Mouse (Mus musculus): ENCODE measurements around the gene Ptprj.
"Not testable (repeated sequence)": the region's sequence is repeated elsewhere in the genome, so short reads cannot be mapped to it uniquely, and the experiment has no call there.

Gene Ptprj

DNA sequence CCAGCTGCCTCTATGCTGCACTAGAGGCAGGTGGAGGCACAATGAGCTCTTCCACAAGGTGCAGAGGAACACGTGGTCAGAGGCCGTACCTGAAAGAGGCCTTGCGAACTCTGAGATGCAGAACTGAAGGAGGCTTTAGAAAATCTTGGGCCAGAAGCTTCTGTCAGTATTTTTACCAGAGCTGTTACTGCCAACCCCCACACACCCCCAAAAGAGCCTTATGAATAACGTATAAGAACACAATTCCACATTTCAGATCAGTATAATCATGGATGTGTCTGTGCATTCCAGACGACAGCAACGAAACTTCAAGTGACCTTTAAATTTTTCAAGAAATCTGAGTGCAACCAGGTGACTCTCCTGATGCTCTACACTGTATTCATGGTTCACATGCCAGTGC lies 98.9 kb downstream of the Ptprj start:
- peak; percentile 54 for DNase-seq (ENCODE audit: low read depth, low spot score)

DNA sequence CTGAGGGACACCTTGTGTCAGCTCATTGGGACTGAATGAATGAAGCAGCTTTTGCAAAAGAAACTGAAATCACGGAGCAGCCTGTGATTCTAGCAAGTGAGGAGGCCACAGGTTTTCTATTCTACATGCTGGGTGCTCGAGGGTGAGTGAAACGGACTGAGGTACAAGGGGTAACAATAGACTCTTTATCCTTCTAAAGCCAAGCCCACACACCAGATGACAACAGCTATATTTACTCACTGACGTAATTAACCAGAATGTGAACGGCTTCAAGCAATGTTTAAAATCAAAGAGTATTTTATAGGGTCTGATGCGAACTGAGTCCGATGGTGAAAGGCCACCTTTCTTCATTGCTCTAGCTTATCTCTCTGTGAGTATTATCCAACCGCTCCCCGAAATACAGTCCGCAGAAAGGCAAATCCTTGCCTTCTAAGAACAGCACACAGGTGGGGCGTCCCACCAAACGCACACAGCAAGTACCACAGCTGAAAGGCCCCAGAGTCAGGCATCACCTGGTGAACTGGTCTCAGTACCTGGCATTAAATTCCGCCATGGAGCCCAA lies 99.6 kb downstream of the Ptprj start:
- peak; percentile 47 for DNase-seq (ENCODE audit: low read depth, low spot score)

DNA sequence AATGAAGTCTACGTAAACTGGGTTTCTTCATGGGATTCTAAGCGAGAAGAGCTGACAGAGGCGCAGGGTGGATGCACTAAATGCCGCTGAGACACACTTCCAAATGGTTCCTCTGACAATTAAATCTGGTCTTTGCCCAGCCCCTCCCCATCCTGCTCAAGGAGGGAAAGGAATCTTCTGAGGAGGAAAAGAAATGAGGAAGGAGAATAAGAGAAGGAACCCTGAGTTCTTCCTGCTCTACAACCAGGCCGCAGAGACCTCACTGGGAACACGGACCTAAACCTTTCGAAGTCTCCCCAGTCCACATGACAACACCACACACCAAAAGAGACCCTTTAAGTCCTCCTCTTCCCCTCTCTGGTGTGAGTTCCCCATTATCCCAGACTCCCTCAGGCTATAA lies 101.9 kb downstream of the Ptprj start:
- DNase-seq (ENCODE audit: low read depth, low spot score) = no peak

DNA sequence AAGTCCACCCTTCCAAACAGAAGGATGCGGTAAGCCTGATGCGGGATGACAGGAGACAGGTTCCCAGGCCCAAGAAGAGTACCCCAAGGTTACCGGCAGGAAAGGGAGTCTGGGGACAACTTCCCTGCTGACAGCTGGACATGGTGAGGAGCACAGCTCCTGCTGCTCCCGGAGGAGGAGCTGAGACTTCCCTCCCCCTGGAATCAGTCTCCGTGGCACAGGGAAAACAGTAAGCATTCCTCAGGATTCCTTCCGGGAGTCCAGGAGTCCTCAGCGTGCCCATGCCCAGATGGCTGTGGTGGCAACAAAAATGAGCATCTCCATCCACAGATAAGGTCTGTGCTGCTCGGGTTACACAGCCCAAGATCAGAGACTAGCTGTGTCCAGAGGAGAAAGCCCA lies 102.8 kb downstream of the Ptprj start:
- DNase-seq (ENCODE audit: low read depth, low spot score) = peak; percentile 59

DNA sequence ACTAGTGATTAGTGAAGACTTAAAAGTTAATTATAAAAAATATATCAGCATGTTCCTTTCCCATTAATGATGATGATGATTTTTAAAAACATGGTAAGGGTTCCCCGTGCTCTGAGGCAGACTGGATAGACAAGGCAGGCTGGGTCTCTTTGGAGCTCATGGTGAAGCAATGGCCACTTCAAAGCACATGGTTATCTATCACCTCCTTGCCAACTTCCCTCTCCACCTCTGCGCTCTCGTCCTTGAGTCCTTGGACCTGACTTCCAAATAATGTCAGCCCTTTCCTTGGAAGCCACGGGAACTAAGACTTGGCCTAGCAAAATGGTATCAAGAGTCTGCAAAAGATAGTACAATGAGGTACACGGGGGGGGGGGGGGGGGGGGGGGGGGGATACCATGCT lies 103.7 kb downstream of the Ptprj start:
- DNase-seq (ENCODE audit: low read depth, low spot score) = no peak

DNA sequence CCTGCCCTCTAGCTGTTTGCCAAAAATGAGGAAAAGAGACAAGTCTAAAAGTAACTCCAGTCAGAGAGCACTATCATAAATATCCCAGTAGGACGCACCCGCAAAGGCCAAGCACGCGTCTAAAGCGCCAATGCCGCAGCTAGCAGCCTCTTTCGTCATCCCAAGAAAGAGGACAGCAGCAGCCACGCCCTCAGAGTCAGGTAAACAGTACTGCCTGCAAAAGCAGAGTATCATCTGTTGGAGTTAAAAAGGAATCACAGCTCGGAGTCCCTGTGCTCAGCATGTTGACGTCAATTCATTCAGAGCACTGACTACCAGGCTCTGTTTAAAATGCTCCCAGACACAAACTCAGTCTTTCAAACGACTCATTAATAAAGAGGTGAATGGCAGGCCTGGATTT lies 104.1 kb downstream of the Ptprj start:
- no peak for DNase-seq (ENCODE audit: low read depth, low spot score)

DNA sequence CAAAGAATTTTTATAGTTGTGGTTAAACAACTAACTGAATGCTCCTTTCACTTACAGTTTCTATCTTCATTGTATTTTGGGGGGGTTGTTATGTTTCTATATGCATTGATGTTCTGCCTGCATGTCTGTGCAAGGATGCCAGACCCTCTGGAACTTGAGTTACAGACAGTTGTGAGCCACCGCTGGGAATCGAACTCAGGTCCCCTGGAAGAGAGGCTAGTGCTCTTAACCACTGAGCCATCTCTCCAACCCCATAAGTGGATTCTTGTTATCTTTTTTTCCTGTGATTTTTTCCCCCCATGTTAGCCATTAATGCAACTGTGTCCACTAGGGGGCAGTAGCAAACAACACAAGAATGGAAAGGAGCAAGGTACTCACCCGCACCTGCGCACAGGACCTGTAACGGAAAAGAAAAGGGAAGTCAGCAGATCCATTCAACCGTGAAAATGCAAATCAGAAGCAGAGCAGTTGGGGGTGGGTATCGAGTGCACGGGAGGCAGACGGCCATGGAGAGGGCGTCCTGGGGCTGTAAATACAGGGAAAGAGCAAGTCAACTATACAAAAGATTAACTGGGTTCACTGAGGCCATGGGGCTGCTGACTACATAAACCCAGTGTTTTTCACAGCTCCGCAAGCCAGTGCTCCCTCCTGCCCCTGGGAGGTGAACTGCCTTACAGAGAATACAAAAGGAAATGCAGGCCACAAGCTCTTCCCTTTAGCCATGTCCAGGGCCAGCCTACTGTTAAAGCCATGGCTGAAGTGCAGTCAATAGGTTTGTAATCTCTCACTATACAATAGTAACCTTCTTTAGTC lies 105.6 kb downstream of the Ptprj start:
- DNase-seq (ENCODE audit: low read depth, low spot score) = peak; percentile 96

DNA sequence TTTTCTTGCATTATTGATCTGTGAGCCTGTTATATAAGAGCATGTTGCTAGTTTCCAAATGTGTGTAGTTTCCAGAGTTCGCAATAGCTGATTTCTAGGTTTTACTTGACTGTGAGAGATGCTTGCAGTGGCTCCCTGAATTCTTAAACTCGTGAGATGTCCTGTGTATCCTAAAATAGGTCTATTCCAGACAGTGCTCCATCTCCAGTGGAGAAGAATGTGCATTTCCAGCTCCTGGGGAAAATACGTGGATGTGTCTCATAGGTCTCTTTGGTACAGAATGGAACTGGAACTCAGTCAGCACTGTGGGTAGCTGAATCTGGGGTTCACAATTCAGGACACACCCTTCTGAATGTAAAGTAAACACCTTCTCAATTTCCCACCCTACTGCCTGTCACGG lies 107.7 kb downstream of the Ptprj start:
- peak; percentile 52 for DNase-seq (ENCODE audit: low read depth, low spot score)

DNA sequence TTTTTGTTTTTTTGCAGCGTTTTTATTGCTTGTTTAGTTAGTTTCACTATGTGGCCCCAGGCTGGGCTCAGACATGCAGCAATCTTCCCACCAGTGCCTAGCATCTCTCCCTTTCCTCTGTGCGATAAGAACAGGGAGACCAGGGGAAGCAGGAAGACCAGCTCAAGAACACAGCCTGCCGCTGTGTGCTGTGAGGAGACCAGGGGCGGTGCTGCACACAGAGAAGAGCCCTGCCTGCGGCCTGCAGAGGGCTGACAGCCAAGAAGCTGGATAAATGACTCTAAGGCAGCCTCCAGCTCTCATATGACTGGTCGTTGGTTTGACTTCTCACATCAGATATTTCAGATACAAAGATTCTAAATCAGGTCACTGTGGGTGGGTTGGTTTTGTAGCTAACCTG lies 110.3 kb downstream of the Ptprj start:
- peak; percentile 58 for DNase-seq (ENCODE audit: low read depth, low spot score)

DNA sequence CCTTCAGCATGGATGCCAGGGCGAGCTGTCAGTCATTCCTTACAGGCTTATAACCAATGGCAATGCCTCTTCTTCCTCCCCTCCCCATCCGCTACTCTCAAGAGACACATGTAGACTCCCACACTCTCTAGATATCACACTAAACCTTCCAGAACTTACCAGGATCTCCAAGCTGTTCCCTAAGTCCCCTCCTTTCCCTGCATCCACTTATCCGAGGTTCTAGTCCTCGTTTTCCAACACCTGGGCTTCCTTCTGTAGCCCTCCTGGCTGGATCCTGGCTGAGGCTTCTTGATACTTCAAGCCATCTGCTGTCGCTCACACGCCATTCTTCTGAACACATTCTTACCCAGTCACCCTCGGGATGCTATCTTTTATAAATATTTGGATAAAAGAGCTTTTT lies 114.0 kb downstream of the Ptprj start:
- DNase-seq (ENCODE audit: low read depth, low spot score) = peak; percentile 40

DNA sequence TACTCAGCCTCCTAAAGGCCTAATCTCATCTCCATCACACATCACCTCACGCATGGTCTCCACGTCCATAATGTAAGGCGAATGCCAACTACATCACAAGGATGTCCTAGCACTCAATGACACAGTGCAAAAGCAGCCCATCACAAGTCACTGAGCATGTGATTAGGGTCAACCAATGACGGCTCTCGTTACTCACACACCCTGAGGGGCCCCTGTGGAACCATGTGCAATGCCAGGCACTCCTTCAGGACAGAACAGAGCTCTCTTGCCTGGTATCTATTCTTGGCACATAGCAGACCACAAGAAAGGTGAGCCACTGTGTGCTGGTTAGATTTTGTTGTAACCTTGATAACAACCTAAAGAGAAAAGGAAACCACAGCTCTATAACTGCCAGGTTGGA lies 116.7 kb downstream of the Ptprj start:
- DNase-seq (ENCODE audit: low read depth, low spot score) = no peak

DNA sequence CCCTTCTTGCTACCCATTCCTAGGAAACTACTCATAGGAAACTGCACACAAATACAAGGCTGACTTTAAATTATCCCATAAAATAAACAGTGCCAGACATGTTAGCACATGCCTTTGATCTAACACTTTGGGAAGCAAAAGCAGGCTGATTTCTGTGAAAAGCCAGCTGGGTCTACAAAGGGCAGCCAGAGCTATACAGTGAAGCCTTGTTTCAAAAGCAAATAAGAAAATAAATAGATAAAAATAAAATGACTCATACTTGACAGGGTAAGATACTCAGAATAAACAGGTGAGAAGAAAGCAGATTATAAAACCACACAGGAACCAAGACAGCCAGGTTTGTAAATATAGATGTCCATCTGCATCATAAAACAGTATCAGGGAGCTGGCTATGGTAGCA lies 118.2 kb downstream of the Ptprj start:
- no peak for DNase-seq (ENCODE audit: low read depth, low spot score)

DNA sequence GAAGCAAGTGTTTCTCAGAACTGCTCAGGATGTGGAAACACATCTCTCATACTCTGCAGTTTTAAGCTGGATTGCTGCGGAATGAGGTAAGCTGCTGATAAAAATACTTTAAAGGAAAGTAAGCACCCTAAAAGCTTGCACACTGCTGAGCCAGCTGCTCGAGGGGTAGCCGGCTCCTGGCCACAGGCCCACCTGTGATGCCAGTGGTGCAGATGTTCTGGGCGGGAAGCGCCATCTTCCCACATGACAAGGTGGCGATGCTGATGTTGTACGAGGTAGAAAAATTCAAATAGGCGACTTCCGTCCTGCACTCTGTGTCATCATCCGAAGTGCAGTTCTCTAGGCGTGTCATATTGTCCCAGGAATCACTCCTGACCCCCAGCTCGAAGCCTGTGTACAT lies 122.5 kb downstream of the Ptprj start:
- no peak for DNase-seq (ENCODE audit: low read depth, low spot score)

DNA sequence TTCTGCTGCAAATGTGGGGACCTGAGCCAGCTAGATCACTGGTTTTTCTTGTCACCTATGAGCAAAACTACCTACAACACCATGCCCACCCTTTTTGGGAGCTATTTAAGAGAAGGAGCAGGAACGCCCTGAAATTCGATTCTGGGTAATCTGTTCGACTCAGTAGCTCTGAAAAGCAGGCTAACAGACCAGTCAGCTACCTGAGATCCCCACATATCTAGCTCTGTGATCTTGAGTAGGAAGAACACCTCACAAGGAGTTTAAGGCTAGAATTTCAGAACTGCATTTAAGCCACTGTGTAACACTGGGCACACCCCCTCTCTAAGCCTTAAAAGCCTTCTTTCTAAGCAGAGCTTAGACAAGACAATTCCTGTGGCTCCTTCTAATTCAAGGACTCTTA lies 128.1 kb downstream of the Ptprj start:
- DNase-seq (ENCODE audit: low read depth, low spot score) = no peak

DNA sequence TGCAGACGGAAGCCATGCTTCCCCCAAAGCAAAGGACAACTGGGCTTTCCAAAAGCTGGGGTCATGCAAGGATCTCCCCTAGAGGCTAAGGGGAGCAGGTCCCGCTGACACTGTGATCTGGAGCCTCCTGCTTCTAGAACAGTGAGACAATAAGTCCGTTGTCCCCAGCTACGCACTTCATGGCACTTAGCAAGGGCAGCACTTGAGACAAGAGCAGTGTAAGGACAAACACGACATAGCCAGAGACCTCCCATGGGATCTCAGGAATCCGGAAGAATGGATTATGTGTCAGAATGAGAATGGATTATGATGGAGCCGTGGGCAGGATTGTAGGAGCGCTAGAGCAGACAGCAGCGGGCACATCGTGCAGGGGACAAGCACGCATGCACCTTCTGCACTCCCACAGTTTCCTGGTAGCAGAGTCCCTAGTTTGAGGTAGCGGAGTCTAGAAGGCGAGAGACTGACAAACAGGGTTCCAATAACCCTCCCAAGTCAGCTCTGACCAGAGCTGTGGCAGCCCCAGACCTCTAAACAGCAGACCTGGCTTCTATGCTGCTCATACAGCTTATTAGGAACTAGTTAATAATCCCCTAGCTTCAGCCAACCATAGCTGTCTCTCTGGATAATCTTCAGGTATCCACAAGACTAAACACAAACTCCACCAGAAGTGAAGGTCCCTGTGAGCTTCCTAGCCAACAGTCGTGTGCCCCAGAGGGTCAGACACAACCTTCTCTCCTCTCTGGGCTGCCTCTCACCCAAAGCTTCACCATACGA lies 131.3 kb downstream of the Ptprj start:
- DNase-seq (ENCODE audit: low read depth, low spot score) = peak; percentile 16

DNA sequence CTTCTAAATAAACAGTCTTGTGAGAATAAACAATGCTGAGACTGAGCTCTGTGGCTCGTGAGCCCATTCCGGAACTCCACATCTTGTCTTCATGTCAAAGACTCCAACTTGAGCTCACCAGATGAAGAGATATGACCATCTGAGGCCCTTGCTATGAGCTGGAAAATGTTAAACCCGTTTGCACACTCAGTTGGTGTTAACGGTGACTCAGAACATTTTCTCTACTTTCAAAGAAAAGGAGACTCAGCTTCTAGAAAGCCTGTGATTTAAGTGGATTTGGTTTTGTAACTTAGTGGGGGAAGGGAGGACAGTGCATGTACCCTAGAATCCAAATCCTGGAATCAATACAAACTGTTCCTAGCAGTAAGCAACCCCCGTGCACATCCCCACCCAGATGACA lies 136.6 kb downstream of the Ptprj start:
- peak; percentile 74 for DNase-seq (ENCODE audit: low read depth, low spot score)

DNA sequence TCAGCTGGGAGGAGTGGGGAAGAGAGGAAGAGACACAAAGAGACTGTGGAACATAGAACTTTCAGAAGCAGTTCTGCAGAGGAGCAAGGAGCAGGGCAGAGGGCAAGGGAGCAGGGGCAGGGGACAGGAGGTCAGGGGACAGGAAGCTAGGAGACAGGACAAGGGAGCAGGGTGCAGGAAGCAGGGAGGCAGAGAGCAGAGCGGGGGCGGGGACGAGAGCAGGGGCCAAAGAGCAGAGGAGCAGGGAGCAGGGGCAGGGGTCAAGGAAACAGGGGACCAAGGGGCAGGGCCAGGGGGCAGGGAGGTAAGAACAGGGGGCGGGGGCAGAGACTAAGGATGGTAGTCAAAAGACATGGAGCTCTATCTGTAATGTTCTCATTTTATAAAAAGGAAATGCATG lies 138.6 kb downstream of the Ptprj start:
- not testable (repeated sequence) for DNase-seq (ENCODE audit: low read depth, low spot score)

DNA sequence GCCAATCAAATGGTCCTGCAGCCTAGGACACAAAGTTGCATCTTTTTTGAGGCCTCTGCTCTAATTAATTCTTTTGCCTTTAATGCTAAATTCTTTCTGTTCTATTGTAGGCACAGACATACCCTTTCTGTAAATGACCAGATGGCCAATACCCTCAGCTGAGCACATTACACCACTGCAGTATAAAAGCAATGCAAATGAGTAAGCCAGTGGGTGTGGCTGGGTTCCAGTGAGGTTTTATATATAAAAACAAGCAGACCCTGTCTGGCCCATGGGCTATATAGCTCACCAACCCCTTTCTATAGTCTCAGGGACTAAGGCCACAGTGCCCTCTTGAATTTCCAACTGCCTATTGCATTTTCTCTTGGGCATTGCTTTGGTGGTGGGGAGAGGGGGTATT lies 140.3 kb downstream of the Ptprj start:
- not testable (repeated sequence) for DNase-seq (ENCODE audit: low read depth, low spot score)

DNA sequence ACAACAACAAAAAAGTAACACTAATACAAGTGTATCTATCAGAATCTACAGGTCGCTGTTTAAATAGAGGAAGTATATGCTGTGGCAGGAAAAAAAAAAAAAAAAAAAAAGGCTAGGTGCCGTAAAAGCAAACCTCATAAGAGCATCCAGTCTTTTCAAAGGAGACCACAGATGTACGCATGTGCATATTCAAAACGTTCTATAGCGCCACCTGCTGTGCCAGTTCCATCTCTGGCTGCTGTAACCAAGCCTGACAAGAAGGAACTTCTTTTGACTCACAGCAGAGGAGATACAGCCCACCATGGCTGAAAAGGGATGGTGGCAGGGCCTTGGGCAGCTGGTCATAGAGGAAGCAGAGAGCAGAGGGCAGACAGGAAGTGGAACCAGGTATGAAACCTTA lies 143.0 kb downstream of the Ptprj start:
- DNase-seq (ENCODE audit: low read depth, low spot score) = not testable (repeated sequence)

DNA sequence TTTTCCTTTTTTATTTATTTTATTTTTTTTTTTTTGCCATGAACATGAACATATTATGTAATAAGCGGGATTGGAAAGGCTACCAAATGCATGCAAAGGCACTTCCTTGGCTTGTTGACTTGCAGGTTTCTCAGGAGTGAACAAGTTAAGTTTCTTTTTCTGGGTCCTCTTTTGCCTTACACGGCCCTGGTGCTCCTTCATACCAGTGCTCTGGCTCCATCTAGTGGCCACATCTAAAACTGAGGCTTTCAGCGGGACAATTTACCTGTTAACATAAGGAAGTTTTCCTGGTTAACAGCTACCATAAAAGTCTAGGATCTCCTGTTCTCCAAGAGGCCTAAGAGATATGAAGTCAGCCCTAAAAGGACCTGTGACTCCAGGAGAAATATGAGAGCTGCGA lies 150.7 kb downstream of the Ptprj start:
- DNase-seq (ENCODE audit: low read depth, low spot score) = not testable (repeated sequence)

DNA sequence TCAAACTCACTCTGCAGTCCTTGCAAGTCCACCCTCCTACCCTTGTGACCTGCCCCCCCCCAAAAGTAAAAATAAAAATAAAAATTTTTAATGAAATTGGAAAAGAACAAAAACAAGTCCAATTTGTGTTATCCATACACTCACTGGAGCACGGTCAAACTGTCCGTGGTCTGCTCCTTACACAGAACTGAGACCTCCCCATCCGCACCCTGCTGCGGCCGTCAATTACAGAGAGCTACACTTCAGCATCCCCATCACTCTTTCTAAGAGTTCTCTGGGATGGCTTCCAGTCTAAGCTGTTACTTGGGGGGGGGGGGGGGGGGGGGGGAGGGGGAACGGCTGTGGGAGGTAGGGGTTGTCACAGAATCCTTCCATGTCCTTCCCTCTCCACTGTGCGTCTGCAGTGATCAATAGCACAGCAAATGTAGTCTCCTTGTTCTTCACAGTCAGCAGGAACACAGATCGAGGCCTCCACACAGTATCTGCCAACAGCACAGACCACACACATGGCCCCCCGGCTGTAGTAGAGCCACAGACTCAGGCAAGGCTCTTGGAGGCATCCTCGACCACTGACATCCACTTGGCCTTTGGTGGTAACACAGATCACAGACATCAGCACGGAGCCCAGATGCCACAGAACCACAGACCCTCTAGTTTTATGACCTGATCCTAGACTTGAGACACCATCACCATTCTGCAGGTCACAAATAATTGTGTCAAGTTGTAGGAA lies 151.3 kb downstream of the Ptprj start:
- DNase-seq (ENCODE audit: low read depth, low spot score) = not testable (repeated sequence)

DNA sequence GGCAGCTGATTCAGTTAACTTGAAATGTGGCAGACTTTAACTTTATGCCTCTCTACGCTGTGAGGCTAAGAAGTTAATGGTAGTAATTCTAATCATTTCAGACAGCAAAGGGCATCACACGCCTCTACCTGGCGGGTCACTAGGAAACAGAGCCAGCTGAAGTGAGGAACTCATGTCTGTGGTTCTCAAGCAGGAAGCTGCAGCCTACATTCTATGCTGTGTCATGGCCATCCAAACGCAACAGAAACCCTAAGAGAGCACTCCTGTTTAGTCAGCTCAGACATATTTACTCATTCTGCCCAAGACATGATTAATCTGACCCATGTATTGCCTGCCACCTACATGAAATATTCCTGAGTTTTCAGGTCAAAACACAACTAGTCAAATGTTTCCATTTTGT lies 155.5 kb downstream of the Ptprj start:
- not testable (repeated sequence) for DNase-seq (ENCODE audit: low read depth, low spot score)

All from brain, adult 2 months (tissue).